Mouse (Mus musculus): ENCODE measurements around the gene Kdm2a.
A peak's percentile ranks its signal among the peaks of the same experiment; 100 is the strongest.

DNA sequence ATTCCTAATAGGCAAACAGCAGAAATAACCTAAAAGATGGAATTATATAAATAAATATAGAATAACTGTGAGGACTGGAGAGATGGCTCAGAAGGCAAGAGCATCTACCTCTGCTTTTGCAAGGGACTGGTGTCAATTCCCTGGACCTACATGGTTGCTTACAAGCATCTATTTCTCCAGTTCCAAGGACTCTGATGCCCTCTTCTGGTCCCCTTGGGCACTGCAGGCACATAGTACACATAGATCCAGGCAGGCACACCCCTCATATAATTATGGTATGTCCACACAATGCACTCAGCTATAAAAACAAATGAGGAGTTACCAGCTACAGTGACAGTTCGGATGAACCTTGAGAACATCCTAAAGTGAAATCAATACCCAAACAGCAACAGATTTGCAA is 118.6 kb downstream of the Kdm2a start:
- TF ChIP-seq CHD2 (IDR thresholded peaks at IDR 0.05; ENCODE audit: low read depth, low read length), result no peak
- TF ChIP-seq ZC3H11A (IDR thresholded peaks at IDR 0.05; ENCODE audit: borderline replicate concordance, low read depth, low read length), result peak; percentile 57
- TF ChIP-seq ZNF384 (IDR thresholded peaks at IDR 0.05; ENCODE audit: low read depth, low read length), result no peak
